Mouse (Mus musculus) cerebellum, postnatal 14 days (tissue): ENCODE results near the gene Cntln.

ENCODE experiments used
- DNase-seq, 2 experiments: peaks; one replicate each; pipeline ENCODE4 v3.0.0; 2021; ENCODE audit warnings: mixed read lengths in 2 of 2

Gene Cntln

GRCm38 (mm10) chr4:84884111-84884538, at the start of gene Cntln:
Gene Cntln, plus strand, starts transcription at chr4:84884309.
- peak; percentile 94 to 97 for DNase-seq

GRCm38 (mm10) chr4:84836979-84837378, 47.1 kb upstream of the Cntln start:
- DNase-seq, result peak; percentile 69 to 75

GRCm38 (mm10) chr4:84838545-84838944, 45.6 kb upstream of the Cntln start:
- DNase-seq, result peak; percentile 35 to 52

GRCm38 (mm10) chr4:84839466-84839865, 44.6 kb upstream of the Cntln start:
- DNase-seq, result peak in 1 of 2 experiments; percentile 72

GRCm38 (mm10) chr4:84857588-84857987, 26.5 kb upstream of the Cntln start:
- no peak for DNase-seq

GRCm38 (mm10) chr4:84876347-84876746, 7.8 kb upstream of the Cntln start:
- DNase-seq, result peak; percentile 63 to 70

GRCm38 (mm10) chr4:84883646-84884045, 463 bp upstream of the Cntln start:
- no peak for DNase-seq

- peak; percentile 76 to 78 for DNase-seq
Measured at GRCm38 (mm10) chr4:84884539-84885270, 596 bp downstream of the Cntln start.

- no peak for DNase-seq
Measured at GRCm38 (mm10) chr4:84885271-84885540, 1.1 kb downstream of the Cntln start.

- peak; percentile 4 to 20 for DNase-seq
Measured at GRCm38 (mm10) chr4:84918393-84918792, 34.3 kb downstream of the Cntln start.

GRCm38 (mm10) chr4:84934342-84934929, 50.3 kb downstream of the Cntln start:
- DNase-seq, result no peak

GRCm38 (mm10) chr4:84942059-84942458, 58.0 kb downstream of the Cntln start:
- DNase-seq, result peak; percentile 45 to 63

GRCm38 (mm10) chr4:84942651-84943050, 58.5 kb downstream of the Cntln start:
- DNase-seq, result peak in 1 of 2 experiments; percentile 5

- no peak for DNase-seq
Measured at GRCm38 (mm10) chr4:84944100-84944499, 60.0 kb downstream of the Cntln start.

GRCm38 (mm10) chr4:84946450-84946849, 62.3 kb downstream of the Cntln start:
- DNase-seq, result no peak

GRCm38 (mm10) chr4:84976875-84977646, 93.0 kb downstream of the Cntln start:
- DNase-seq, result no peak

- DNase-seq, result no peak
Measured at GRCm38 (mm10) chr4:84995520-84996348, 111.6 kb downstream of the Cntln start.

- no peak for DNase-seq
Measured at GRCm38 (mm10) chr4:85005581-85005980, 121.5 kb downstream of the Cntln start.

- DNase-seq, result peak; percentile 35 to 53
Measured at GRCm38 (mm10) chr4:85006789-85007188, 122.7 kb downstream of the Cntln start.

- DNase-seq, result peak in 1 of 2 experiments; percentile 15
Measured at GRCm38 (mm10) chr4:85010846-85011245, 126.7 kb downstream of the Cntln start.

- DNase-seq, result no peak
Measured at GRCm38 (mm10) chr4:85045748-85046147, 161.6 kb downstream of the Cntln start.

GRCm38 (mm10) chr4:85049933-85050553, 165.9 kb downstream of the Cntln start:
- no peak for DNase-seq
